Mouse (Mus musculus) limb, embryonic 11.5 days (tissue): ENCODE measurements around the gene Gm4791. TPM values are rescaled to one million over a fixed set of nuclear protein-coding genes. Genes with fewer than 3 reads are reported as not detected.
A peak's percentile ranks its signal among the peaks of the same experiment; 100 is the strongest.

Source experiments
- ATAC-seq: fragments of 200-750 bp; cut with Nextera tagmentation; 2 replicates; pipeline ENCODE4 v1.8.0; 2017; ENCODE audit warnings: low read depth; ENCODE audit not compliant: insufficient number of reproducible peaks, low FRiP score, low TSS enrichment
- DNase-seq: peaks from one replicate; pipeline ENCODE4 v3.0.0-alpha.2; 2015; ENCODE audit warnings: low spot score
- H3K27ac ChIP-seq: fragments of 300-500 bp; sonication (generic); replicated peaks from 2 replicates; pipeline ENCODE4 v1.5.1; 2014; ENCODE audit warnings: low read depth, mild to moderate bottlenecking, low read length
- H3K27me3 ChIP-seq: fragments of 300-500 bp; sonication (generic); 2 replicates; pipeline ENCODE4 v1.6.1; 2014; ENCODE audit warnings: mild to moderate bottlenecking, low read length, mixed read lengths; ENCODE audit not compliant: control insufficient read depth, insufficient read depth
- H3K36me3 ChIP-seq: fragments of 300-500 bp; sonication (generic); 2 replicates; pipeline ENCODE4 v1.6.1; 2014; ENCODE audit warnings: mild to moderate bottlenecking, low read length, moderate library complexity, mixed read lengths; ENCODE audit not compliant: control insufficient read depth, insufficient read depth
- H3K4me1 ChIP-seq: fragments of 300-500 bp; sonication (generic); 2 replicates; pipeline ENCODE4 v1.6.1; 2014; ENCODE audit warnings: low read length, mixed read lengths; ENCODE audit not compliant: control insufficient read depth, insufficient read depth
- H3K4me2 ChIP-seq: fragments of 300-500 bp; sonication (generic); 2 replicates; pipeline ENCODE4 v1.6.1; 2014; ENCODE audit warnings: low read depth, mild to moderate bottlenecking, moderate library complexity; ENCODE audit not compliant: severe bottlenecking
- H3K4me3 ChIP-seq: fragments of 300-500 bp; sonication (generic); 2 replicates; pipeline ENCODE4 v1.5.1; 2014; ENCODE audit warnings: low read depth, low read length
- H3K9ac ChIP-seq: fragments of 300-500 bp; sonication (generic); 2 replicates; pipeline ENCODE4 v1.6.1; 2014; ENCODE audit warnings: mild to moderate bottlenecking, low read length
- H3K9me3 ChIP-seq: fragments of 300-500 bp; sonication (generic); 2 replicates; pipeline ENCODE4 v1.6.1; 2016; ENCODE audit warnings: low read length; ENCODE audit not compliant: control insufficient read depth
- WGBS: fragments of 180-500 bp; shearing (Covaris S2); extraction: QIAGEN DNeasy Blood & Tissue Kit; methylation state at CpG from one replicate; pipeline ENCODE4 v1.1.7; 2014; 5-methylcytosine and 5-hydroxymethylcytosine counted together
- polyA plus RNA-seq: library from polyadenylated mRNA; unstranded; fragments of >200 nt; fragmentation: Nextera tagmentation; extraction: Ambion mirVana; gene quantifications from 2 replicates; pipeline ENCODE4 v1.2.1, GENCODE M21; 2014

Gm4791 gene
- polyA plus RNA-seq, result not detected in 2 replicates

DNA sequence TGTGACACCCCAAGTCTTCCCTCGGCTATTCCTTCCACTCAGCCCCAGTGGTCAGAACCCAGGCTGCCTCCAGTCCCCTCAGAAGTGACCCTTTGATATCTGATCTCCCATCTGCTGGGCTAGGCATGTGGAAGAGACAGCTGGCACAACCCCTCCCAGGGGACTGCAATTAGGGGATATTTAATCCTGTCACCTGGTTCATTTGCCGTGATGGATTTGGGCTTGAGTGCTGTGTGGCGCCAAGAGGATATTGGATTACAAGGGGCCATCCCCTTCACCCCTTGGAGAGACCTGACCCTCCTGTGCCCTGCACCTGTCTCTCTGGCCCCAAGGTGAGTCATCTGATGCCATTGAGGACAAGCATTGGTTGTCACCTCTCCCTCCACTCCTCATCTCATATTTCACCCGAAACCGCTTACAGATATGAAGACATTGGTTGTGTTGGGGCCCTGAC lies at the start of gene Gm4791:
TSS of gene Gm4791 (plus strand) at position 404 of the 454 bp plus-strand sequence.
- 13% methylated on average over 5 of the region's 5 CpGs for WGBS
- 0 out of 2 replicates have a peak, but pooled peaks have one; percentile 31 for ATAC-seq

DNA sequence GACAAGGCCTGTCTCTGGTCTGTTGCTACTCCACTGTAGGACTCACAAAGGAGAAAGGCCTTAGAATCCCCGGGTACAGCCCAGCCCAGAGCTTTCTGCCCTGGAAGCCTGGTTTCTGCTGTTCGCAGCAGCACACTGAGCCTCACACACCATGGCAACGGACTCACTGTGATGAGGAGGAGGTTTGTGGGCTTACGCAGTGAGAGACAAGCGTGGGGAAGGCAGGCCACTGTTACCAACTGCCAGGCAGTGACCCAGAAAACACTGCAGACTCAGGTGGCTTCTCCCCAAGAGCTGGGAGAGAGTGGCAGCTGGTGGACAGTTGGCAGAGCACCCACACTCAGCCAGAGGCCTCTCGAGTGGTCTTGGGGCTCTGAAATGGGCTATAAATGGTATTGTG lies 42.3 kb upstream of the Gm4791 start:
- H3K36me3 ChIP-seq, result no peaks in the 10 kb centered on the region
- no peak overlapping the region for H3K4me2 ChIP-seq
- ATAC-seq (no peak), DNase-seq (no peak)
- no peak overlapping the region for H3K9ac ChIP-seq
- H3K9me3 ChIP-seq, result no peaks in the 10 kb centered on the region
- no peak overlapping the region for H3K27ac ChIP-seq
- peaks cover 8% of the 10 kb centered on the region; the same call in 1 of the 2 replicates for H3K4me1 ChIP-seq
- 75% methylated on average over 6 of the region's 6 CpGs for WGBS
- H3K4me3 ChIP-seq, result no peak overlapping the region
- no peaks in the 10 kb centered on the region for H3K27me3 ChIP-seq

More for the DNA sequence above, at the start of gene Gm4791:
- no peaks in the 10 kb centered on the region for H3K9me3 ChIP-seq
- H3K36me3 ChIP-seq, result no peaks in the 10 kb centered on the region
- H3K4me1 ChIP-seq, result peaks cover 3% of the 10 kb centered on the region; the same call in 1 of the 2 replicates
- DNase-seq, result peak; percentile 31
- H3K27me3 ChIP-seq, result no peaks in the 10 kb centered on the region
- H3K9ac ChIP-seq, result no peak within 1 kb of the TSS
- H3K4me2 ChIP-seq, result no peak within 1 kb of the TSS
- H3K27ac ChIP-seq, result no peak within 1 kb of the TSS
- H3K4me3 ChIP-seq, result no peak within 1 kb of the TSS

DNA sequence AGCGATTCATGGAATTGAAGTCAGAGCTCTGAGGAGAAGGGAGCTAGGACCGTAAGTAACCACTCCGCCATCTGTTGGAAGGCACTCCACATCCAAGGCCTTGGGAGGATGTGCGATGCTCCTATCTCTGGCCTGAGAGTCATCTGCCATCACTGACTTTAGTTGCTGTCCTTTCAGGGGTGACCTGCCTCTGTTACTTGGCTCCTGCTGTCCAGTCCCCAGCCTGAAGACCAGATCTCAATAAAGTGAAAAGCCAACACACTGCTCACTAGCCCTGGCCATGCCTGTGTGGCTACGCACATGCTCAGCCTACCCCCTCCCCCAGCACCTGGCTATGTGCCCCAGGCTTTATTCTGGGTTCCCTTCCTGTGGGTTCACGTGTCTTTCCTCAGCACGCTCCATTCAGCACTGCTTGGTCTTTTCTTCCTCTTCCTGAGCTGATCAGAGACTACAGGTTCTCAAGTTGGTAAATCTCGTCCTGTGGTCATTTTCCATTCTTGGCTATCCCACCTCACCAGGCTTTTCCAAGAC lies 41.1 kb upstream of the Gm4791 start:
- Histone ChIP-seq H3K9ac (no peak overlapping the region), H3K36me3 (no peaks in the 10 kb centered on the region), H3K9me3 (no peaks in the 10 kb centered on the region), H3K27me3 (no peaks in the 10 kb centered on the region), H3K27ac (no peak overlapping the region), H3K4me1 (peaks cover 8% of the 10 kb centered on the region; the same call in 1 of the 2 replicates), H3K4me2 (no peak overlapping the region), H3K4me3 (no peak overlapping the region)
- no peak for DNase-seq
- ATAC-seq, result no peak
- WGBS, result 72% methylated on average over 8 of the region's 8 CpGs

GRCm38 (mm10) chr9:46966028-46966427 lies 32.5 kb upstream of the Gm4791 start:
- 90% methylated on average over 5 of the region's 5 CpGs for WGBS
- no peaks in the 10 kb centered on the region for H3K36me3 ChIP-seq
- no peaks in the 10 kb centered on the region for H3K4me1 ChIP-seq
- no peak overlapping the region for H3K9ac ChIP-seq
- H3K9me3 ChIP-seq, result no peaks in the 10 kb centered on the region
- DNase-seq, result no peak
- no peaks in the 10 kb centered on the region for H3K27me3 ChIP-seq
- no peak overlapping the region for H3K4me2 ChIP-seq
- H3K27ac ChIP-seq, result no peak overlapping the region
- ATAC-seq, result no peak
- no peak overlapping the region for H3K4me3 ChIP-seq

GRCm38 (mm10) chr9:46968970-46969369 lies 29.6 kb upstream of the Gm4791 start:
- Histone ChIP-seq H3K4me3 (no peak overlapping the region), H3K4me1 (no peaks in the 10 kb centered on the region), H3K9ac (no peak overlapping the region), H3K27ac (no peak overlapping the region), H3K36me3 (no peaks in the 10 kb centered on the region), H3K27me3 (no peaks in the 10 kb centered on the region), H3K4me2 (no peak overlapping the region), H3K9me3 (no peaks in the 10 kb centered on the region)
- DNase-seq, result no peak
- 43% methylated on average over 6 of the region's 6 CpGs for WGBS
- ATAC-seq, result no peak

DNA sequence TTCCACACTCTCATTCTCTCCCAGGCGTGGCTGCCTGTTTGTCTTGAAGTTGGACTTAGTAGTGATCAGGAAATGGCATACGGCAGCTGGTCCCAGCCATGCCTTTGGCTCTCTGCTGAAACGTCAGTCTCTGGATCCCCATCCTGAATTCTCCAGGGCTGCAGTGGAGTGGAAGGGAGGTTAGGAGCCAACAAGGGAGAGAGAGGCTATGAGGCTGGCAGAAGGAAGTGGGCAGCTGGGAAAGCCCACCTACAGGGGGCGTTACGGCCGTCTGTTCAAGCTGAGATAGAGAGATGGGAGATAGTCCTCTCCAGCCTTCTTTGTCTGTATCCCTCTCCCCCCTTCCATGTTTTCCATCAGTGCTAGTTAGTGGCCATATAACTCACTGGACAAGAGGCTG lies 29.1 kb upstream of the Gm4791 start:
- WGBS, result 57% methylated on average over 6 of the region's 6 CpGs
- DNase-seq, result no peak
- no peak overlapping the region for H3K4me2 ChIP-seq
- no peak overlapping the region for H3K4me3 ChIP-seq
- H3K27me3 ChIP-seq, result no peaks in the 10 kb centered on the region
- ATAC-seq, result no peak
- H3K9ac ChIP-seq, result no peak overlapping the region
- no peaks in the 10 kb centered on the region for H3K9me3 ChIP-seq
- H3K4me1 ChIP-seq, result no peaks in the 10 kb centered on the region
- no peak overlapping the region for H3K27ac ChIP-seq
- H3K36me3 ChIP-seq, result no peaks in the 10 kb centered on the region

GRCm38 (mm10) chr9:46978806-46979205 lies 19.7 kb upstream of the Gm4791 start:
- Histone ChIP-seq H3K36me3 (no peaks in the 10 kb centered on the region), H3K27me3 (no peaks in the 10 kb centered on the region), H3K4me3 (no peak overlapping the region), H3K4me2 (no peak overlapping the region), H3K27ac (no peak overlapping the region), H3K4me1 (no peaks in the 10 kb centered on the region), H3K9me3 (no peaks in the 10 kb centered on the region), H3K9ac (no peak overlapping the region)
- 78% methylated on average over 11 of the region's 11 CpGs for WGBS
- no peak for DNase-seq
- no peak for ATAC-seq

GRCm38 (mm10) chr9:46980111-46980510 lies 18.4 kb upstream of the Gm4791 start:
- H3K36me3 ChIP-seq, result no peaks in the 10 kb centered on the region
- ATAC-seq, result no peak
- H3K4me1 ChIP-seq, result no peaks in the 10 kb centered on the region
- no peak overlapping the region for H3K27ac ChIP-seq
- H3K27me3 ChIP-seq, result no peaks in the 10 kb centered on the region
- no peak overlapping the region for H3K9ac ChIP-seq
- H3K4me3 ChIP-seq, result no peak overlapping the region
- 7% methylated on average over 2 of the region's 2 CpGs for WGBS
- H3K4me2 ChIP-seq, result no peak overlapping the region
- H3K9me3 ChIP-seq, result no peaks in the 10 kb centered on the region
- peak; percentile 55 for DNase-seq

GRCm38 (mm10) chr9:46983471-46983870 lies 15.1 kb upstream of the Gm4791 start:
- DNase-seq, result no peak
- no peak overlapping the region for H3K9ac ChIP-seq
- H3K27ac ChIP-seq, result no peak overlapping the region
- WGBS, result 77% methylated on average over 2 of the region's 2 CpGs
- no peaks in the 10 kb centered on the region for H3K4me1 ChIP-seq
- H3K27me3 ChIP-seq, result no peaks in the 10 kb centered on the region
- no peak overlapping the region for H3K4me2 ChIP-seq
- H3K36me3 ChIP-seq, result no peaks in the 10 kb centered on the region
- no peak for ATAC-seq
- H3K4me3 ChIP-seq, result no peak overlapping the region
- no peaks in the 10 kb centered on the region for H3K9me3 ChIP-seq
